Mouse (Mus musculus) embryonic facial prominence, embryonic 14.5 days (tissue): ENCODE data around the gene Prss8. TPM values are rescaled to one million over a fixed set of nuclear protein-coding genes. Genes with fewer than 3 reads are reported as not detected.

Experiments used
- ATAC-seq: fragments of 200-750 bp; cut with Nextera tagmentation; 2 replicates; pipeline ENCODE4 v1.8.0; 2017; ENCODE audit warnings: low read depth, moderate number of reproducible peaks, moderate TSS enrichment
- DNase-seq: peaks from one replicate; pipeline ENCODE4 v3.0.0-alpha.2; 2015; ENCODE audit warnings: low spot score
- H3K27ac ChIP-seq: fragments of 300-500 bp; sonication (generic); replicated peaks from 2 replicates; pipeline ENCODE4 v1.5.1; 2014; ENCODE audit warnings: low read depth, mild to moderate bottlenecking, low read length, moderate library complexity
- H3K27me3 ChIP-seq: fragments of 300-500 bp; sonication (generic); replicated peaks from 2 replicates; pipeline ENCODE4 v1.6.1; 2014; ENCODE audit warnings: low read length; ENCODE audit not compliant: control insufficient read depth, insufficient read depth
- H3K36me3 ChIP-seq: fragments of 300-500 bp; sonication (generic); 2 replicates; pipeline ENCODE4 v1.6.1; 2014; ENCODE audit warnings: low read length, mixed read lengths; ENCODE audit not compliant: control insufficient read depth, insufficient read depth
- H3K4me1 ChIP-seq: fragments of 300-500 bp; sonication (generic); 2 replicates; pipeline ENCODE4 v1.6.1; 2014; ENCODE audit warnings: antibody characterized with exemption, low read length; ENCODE audit not compliant: control insufficient read depth, insufficient read depth
- H3K4me2 ChIP-seq: fragments of 300-500 bp; sonication (generic); 2 replicates; pipeline ENCODE4 v1.6.1; 2014; ENCODE audit warnings: low read depth, mild to moderate bottlenecking, low read length, moderate library complexity, mixed read lengths
- H3K4me3 ChIP-seq: fragments of 300-500 bp; sonication (generic); 2 replicates; pipeline ENCODE4 v1.5.1; 2014; ENCODE audit warnings: low read depth, mild to moderate bottlenecking, low read length
- H3K9ac ChIP-seq: fragments of 300-500 bp; sonication (generic); 2 replicates; pipeline ENCODE4 v1.6.1; 2014; ENCODE audit warnings: low read depth, mild to moderate bottlenecking, low read length, moderate library complexity, mixed read lengths
- H3K9me3 ChIP-seq: fragments of 300-500 bp; sonication (generic); 2 replicates; pipeline ENCODE4 v1.6.1; 2016; ENCODE audit warnings: low read length; ENCODE audit not compliant: control insufficient read depth
- WGBS: fragments of 180-500 bp; shearing (Covaris S2); extraction: QIAGEN DNeasy Blood & Tissue Kit; methylation state at CpG from one replicate; pipeline ENCODE4 v1.1.7; 2014; 5-methylcytosine and 5-hydroxymethylcytosine counted together
- polyA plus RNA-seq: library from polyadenylated mRNA; unstranded; fragments of >200 nt; fragmentation: Nextera tagmentation; extraction: Ambion mirVana; gene quantifications from 2 replicates; pipeline ENCODE4 v1.2.1, GENCODE M21; 2014

The Prss8 gene
- polyA plus RNA-seq, 1 experiment from 2014 or later: 11.1 TPM

DNA sequence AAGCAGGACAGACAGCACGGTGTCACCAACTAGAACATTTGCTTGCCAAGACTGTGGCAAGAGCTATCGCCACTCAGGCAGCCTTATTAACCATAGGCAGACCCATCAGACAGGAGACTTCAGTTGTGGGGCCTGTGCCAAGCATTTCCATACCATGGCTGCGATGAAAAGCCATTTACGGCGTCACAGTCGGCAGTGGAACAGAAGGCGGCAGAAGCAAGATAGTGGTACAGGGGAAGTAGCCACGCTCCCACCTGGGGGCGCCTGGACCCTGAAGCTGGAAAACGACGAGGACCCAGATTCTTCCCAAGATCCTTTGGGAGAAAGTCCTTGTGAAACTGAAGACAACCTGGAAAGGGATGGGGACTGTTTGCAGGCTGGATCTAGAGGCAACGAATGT is 49.5 kb downstream of the Prss8 start:
- ATAC-seq: no peak
- Histone ChIP-seq H3K9ac (no peak overlapping the region), H3K4me3 (no peak overlapping the region), H3K9me3 (no peaks in the 10 kb centered on the region), H3K27me3 (no peaks in the 10 kb centered on the region), H3K4me1 (peaks cover 7% of the 10 kb centered on the region), H3K27ac (no peak overlapping the region), H3K4me2 (no peak overlapping the region), H3K36me3 (peaks cover 77% of the 10 kb centered on the region)
- 89% methylated on average over 12 of the region's 12 CpGs for WGBS
- no peak for DNase-seq

DNA sequence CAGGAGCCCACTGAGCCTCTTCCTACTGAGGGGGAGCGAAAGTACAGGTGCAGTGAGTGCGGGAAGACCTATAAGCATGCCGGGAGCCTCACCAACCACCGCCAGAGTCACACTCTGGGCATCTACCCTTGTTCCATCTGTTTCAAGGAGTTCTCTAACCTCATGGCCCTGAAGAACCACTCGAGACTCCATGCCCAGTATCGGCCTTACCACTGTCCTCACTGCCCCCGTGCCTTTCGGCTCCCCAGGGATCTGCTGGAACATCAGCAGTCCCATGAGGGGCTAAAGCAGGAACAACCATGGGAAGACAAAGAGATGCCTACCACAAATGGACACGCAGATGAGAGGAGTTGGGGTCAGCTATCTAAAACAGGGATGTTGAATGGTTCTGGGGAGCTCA is 50.6 kb downstream of the Prss8 start:
- WGBS: 95% methylated on average over 9 of the region's 9 CpGs
- no peak for DNase-seq
- ATAC-seq: no peak
- no peak overlapping the region for H3K9ac ChIP-seq
- no peak overlapping the region for H3K27ac ChIP-seq
- no peaks in the 10 kb centered on the region for H3K9me3 ChIP-seq
- H3K4me2 ChIP-seq: no peak overlapping the region
- no peak overlapping the region for H3K4me3 ChIP-seq
- peaks cover 11% of the 10 kb centered on the region for H3K4me1 ChIP-seq
- H3K27me3 ChIP-seq: no peaks in the 10 kb centered on the region
- H3K36me3 ChIP-seq: peaks cover 66% of the 10 kb centered on the region

DNA sequence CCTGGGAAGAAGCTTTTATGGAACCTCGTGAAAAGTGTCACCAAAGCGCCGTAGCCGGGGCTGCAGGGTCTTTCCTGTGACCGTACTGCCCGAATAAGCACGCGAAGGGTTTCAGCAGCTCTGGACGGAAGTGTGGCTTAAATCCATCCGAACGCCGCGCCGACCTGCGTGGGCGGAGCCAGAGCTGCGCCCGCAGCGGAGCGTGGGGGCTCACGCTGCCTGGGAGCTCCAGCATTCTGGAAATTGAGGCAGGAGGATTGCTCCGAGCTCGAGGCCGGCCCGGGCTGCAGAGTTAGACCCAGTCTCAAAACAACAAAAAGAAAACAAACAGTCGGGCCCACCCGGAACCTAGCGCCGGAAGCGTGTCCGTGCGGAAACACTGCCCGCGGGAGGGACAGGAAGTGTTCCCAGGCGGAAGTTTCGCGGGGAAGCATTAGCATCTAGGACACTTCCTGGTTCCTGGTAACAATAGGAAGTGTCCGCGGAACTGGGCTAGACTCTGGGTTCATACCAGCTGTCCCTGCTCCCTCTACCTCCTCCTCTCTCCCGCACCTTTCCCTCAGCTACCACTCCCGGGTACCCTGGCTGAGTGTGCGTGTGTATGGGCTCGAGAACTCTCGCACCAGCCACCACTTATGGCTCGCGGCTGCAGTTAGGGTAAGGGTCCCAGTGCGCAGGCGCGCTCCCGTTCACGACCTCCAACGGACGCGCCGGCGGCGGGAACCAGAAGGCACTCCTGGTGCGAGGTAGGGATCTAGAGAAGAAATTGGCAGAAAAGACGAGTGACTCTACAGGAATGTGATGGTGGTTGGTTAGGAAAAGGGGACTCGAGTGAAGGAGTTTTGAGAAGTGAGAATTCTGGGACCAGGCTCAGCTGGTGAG is 53.2 kb downstream of the Prss8 start, which contains the start of gene Zfp668:
Gene Zfp668, minus strand, starts transcription at position 362 of the 882 bp plus-strand sequence.
- ATAC-seq: peak; percentile 67
- peaks cover 51% of the 10 kb centered on the region for H3K36me3 ChIP-seq
- no peaks in the 10 kb centered on the region for H3K27me3 ChIP-seq
- H3K9me3 ChIP-seq: no peaks in the 10 kb centered on the region
- peak within 1 kb of the TSS; percentile 90 for H3K4me2 ChIP-seq
- peak within 1 kb of the TSS; percentile 98 for H3K4me3 ChIP-seq
- peaks cover 15% of the 10 kb centered on the region for H3K4me1 ChIP-seq
- peak within 1 kb of the TSS; percentile 99 for H3K27ac ChIP-seq
- DNase-seq: peak; percentile 98
- peak within 1 kb of the TSS; percentile 97 for H3K9ac ChIP-seq
- under 1% methylated on average over 56 of the region's 60 CpGs for WGBS

DNA sequence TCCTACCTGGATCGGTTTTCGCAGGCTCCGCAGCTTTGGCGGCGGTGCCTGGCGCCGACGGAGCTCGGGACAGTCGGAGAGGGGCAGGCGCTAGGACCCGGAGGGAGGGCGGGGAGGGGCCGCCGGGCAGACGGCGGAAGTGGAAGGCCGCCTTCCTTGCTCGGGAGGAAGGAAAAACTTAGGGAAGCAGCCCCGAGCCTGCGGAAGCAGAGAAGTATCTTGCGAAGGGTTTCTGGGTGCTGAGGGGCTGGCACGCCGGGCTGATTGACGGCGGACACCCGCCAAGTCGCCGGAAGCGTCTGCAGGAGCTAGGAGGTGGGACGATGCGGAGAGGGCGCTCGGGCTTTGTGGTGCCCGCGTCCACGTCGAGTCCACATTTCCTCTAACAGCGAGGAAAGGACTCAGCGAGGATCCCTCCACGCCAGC is 53.9 kb downstream of the Prss8 start, which contains the start of gene Zfp646:
Gene Zfp646, plus strand, starts transcription at position 181 of the 426 bp plus-strand sequence.
- Histone ChIP-seq H3K4me3 (peak within 1 kb of the TSS; percentile 98), H3K27ac (peak within 1 kb of the TSS; percentile 99), H3K4me1 (peaks cover 15% of the 10 kb centered on the region), H3K36me3 (peaks cover 49% of the 10 kb centered on the region), H3K4me2 (peak within 1 kb of the TSS; percentile 90), H3K9me3 (no peaks in the 10 kb centered on the region), H3K27me3 (no peaks in the 10 kb centered on the region), H3K9ac (peak within 1 kb of the TSS; percentile 97)
- WGBS: 0% methylated on average over 21 of the region's 41 CpGs
- ATAC-seq (peak; percentile 93), DNase-seq (peak; percentile 95)

Other genes starting within 250 kb of the Prss8 start
- gene Bcl7c, start 221.2 kb downstream of the Prss8 start, polyA plus RNA-seq: 84.2 and 86.6 TPM in 2 replicates
- gene Ctf1, start 217.4 kb downstream of the Prss8 start, polyA plus RNA-seq: 20.9 and 23.8 TPM in 2 replicates
- 0.14 and 0.35 TPM in 2 replicates for gene Ctf2, start 197.9 kb downstream of the Prss8 start, polyA plus RNA-seq
- 3.0 and 3.8 TPM in 2 replicates for gene Fbxl19, start 185.6 kb downstream of the Prss8 start, polyA plus RNA-seq
- gene Orai3, start 160.3 kb downstream of the Prss8 start, polyA plus RNA-seq: 10.4 and 11.9 TPM in 2 replicates
- gene Setd1a, start 153.4 kb downstream of the Prss8 start, polyA plus RNA-seq: 23.0 and 24.1 TPM in 2 replicates
- gene Gm49388, start 144.5 kb downstream of the Prss8 start, polyA plus RNA-seq: 0.43 TPM in 1 of 2 replicates, not detected in the other
- 22.2 and 23.5 TPM in 2 replicates for gene Hsd3b7, start 129.5 kb downstream of the Prss8 start, polyA plus RNA-seq
- 28.0 and 38.1 TPM in 2 replicates for gene Stx4a, start 105.8 kb downstream of the Prss8 start, polyA plus RNA-seq
- 3.4 and 5.2 TPM in 2 replicates for gene Stx1b, start 105.6 kb downstream of the Prss8 start, polyA plus RNA-seq
- 13.3 and 14.0 TPM in 2 replicates for gene Zfp646, start 53.9 kb downstream of the Prss8 start, polyA plus RNA-seq
- 11.2 and 14.7 TPM in 2 replicates for gene Zfp668, start 53.3 kb downstream of the Prss8 start, polyA plus RNA-seq
- 1.8 and 2.4 TPM in 2 replicates for gene Prss53, start 39.1 kb downstream of the Prss8 start, polyA plus RNA-seq
- not detected in 2 replicates for gene Gm21974, start 34.6 kb downstream of the Prss8 start, polyA plus RNA-seq
- 286 and 318 TPM in 2 replicates for gene Vkorc1, start 34.5 kb downstream of the Prss8 start, polyA plus RNA-seq
- 121 and 125 TPM in 2 replicates for gene Bckdk, start 26.0 kb downstream of the Prss8 start, polyA plus RNA-seq
- gene Kat8, start 17.6 kb downstream of the Prss8 start, polyA plus RNA-seq: 31.7 and 35.5 TPM in 2 replicates
- gene Prss36, start 16.6 kb upstream of the Prss8 start, polyA plus RNA-seq: 10.6 and 11.1 TPM in 2 replicates
- 46.3 and 58.2 TPM in 2 replicates for gene Fus, start 37.4 kb upstream of the Prss8 start, polyA plus RNA-seq
- gene Pycard, start 63.8 kb upstream of the Prss8 start, polyA plus RNA-seq: 78.6 and 81.1 TPM in 2 replicates
- 4.2 and 5.3 TPM in 2 replicates for gene Trim72, start 73.8 kb upstream of the Prss8 start, polyA plus RNA-seq
- 1.0 and 1.4 TPM in 2 replicates for gene Itgam, start 132.5 kb upstream of the Prss8 start, polyA plus RNA-seq
- gene Gm49368, start 132.6 kb upstream of the Prss8 start, polyA plus RNA-seq: not detected in 2 replicates
- gene Itgax, start 199.4 kb upstream of the Prss8 start, polyA plus RNA-seq: 0.10 TPM in 2 replicates
- gene Itgad, start 224.3 kb upstream of the Prss8 start, polyA plus RNA-seq: not detected in 2 replicates